Mouse (Mus musculus): Measurements from ENCODE around the gene Sgta. TPM values are rescaled to one million over a fixed set of nuclear protein-coding genes. Genes with fewer than 3 reads are reported as not detected.
"Not testable (repeated sequence)": the region's sequence is repeated elsewhere in the genome, so short reads cannot be mapped to it uniquely, and the experiment has no call there.

The Sgta gene
- polyA plus RNA-seq, 1 experiment from 2014 or later, result 331 TPM

DNA sequence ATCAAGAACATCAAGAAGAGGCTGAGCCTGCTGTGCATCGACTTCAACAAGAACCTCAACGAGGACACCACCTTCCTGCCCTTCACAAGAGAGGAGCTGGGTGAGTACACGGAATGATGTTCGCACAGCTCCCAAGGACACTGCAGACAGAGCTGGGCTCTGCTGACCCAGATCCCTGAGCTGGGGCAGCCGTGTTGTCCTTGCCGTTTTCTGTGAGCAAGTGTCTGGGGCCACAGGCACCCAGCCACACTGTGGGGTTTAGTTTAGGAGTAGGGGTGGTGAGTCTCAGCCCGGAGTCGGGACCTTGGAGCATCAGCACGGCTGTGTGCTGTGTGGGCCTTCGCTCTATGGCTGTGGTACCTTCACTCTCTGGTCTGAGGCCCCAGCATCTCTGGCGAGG, 17.9 kb upstream of the Sgta start:
- Histone ChIP-seq H3K4me1 (replicated peaks) (no peaks in the 10 kb centered on the region), H3K27ac (replicated peaks) (no peak overlapping the region), H3K9me3 (no peaks in the 10 kb centered on the region), H3K27me3 (no peaks in the 10 kb centered on the region), H3K4me2 (no peak overlapping the region), H3K4me3 (no peak overlapping the region), H3K9ac (no peak overlapping the region), H3K36me3 (peaks cover 68% of the 10 kb centered on the region)
- no peak for ATAC-seq (ENCODE audit: low FRiP score, low read depth)
- 92% methylated on average over 11 of the region's 11 CpGs for WGBS

DNA sequence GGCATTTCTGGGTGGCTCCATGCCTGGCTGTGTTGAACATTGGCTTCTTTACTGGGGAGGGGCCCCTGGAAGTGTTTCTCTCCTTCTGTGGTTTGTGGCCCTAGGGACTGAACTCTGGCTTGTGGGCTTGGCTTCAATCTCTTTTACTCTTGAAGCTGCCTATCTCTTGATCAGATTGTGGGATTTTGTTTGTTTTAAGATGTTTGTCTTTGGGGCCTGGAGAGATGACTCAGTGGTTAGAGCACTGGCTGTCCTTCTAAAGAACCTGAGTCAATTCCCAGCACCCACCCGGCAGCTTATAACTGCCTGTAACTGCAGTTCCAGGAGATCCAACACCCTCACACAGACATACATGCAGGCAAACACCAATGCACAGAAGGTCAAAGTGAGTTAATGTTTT, 16.4 kb upstream of the Sgta start:
- Histone ChIP-seq H3K4me2 (no peak overlapping the region), H3K4me3 (no peak overlapping the region), H3K36me3 (peaks cover 58% of the 10 kb centered on the region), H3K9ac (no peak overlapping the region), H3K27ac (replicated peaks) (no peak overlapping the region), H3K9me3 (no peaks in the 10 kb centered on the region), H3K27me3 (no peaks in the 10 kb centered on the region), H3K4me1 (replicated peaks) (peaks cover 4% of the 10 kb centered on the region)
- ATAC-seq (ENCODE audit: low FRiP score, low read depth), result no peak
- WGBS, result 100% methylated on average over 1 of the region's 1 CpGs

GRCm38 (mm10) chr10:81075734-81076133, 15.8 kb upstream of the Sgta start:
- no peak overlapping the region for H3K4me3 ChIP-seq
- H3K9ac ChIP-seq, result no peak overlapping the region
- no peak overlapping the region for H3K4me2 ChIP-seq
- WGBS, result 64% methylated on average over 8 of the region's 8 CpGs
- no peaks in the 10 kb centered on the region for H3K9me3 ChIP-seq
- ATAC-seq (ENCODE audit: low FRiP score, low read depth), result no peak
- peaks cover 11% of the 10 kb centered on the region for H3K4me1 ChIP-seq (replicated peaks)
- peaks cover 52% of the 10 kb centered on the region for H3K36me3 ChIP-seq
- H3K27me3 ChIP-seq, result no peaks in the 10 kb centered on the region
- H3K27ac ChIP-seq (replicated peaks), result no peak overlapping the region

DNA sequence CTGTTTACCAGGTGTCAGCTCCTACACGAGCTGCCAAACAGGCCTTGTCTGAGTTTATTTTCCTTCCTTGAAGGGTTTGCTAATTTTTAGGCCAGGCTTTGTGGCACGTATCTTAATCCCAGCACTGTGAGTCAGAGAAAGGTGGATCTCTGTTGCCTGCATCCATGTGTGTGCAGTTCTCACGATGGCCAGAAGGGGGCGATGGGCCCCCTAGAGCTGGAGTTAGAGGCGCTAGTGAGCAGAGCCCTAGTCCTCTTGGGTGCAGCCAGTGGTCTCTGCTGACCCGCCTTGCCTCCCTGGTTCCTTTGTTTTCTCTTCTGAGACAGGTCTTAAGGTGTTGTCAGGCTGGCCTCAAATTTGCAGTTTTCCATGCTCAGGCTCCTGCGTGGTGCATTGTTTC, 13.5 kb upstream of the Sgta start:
- Histone ChIP-seq H3K27me3 (no peaks in the 10 kb centered on the region), H3K9ac (no peak overlapping the region), H3K4me1 (replicated peaks) (peaks cover 24% of the 10 kb centered on the region), H3K36me3 (peaks cover 32% of the 10 kb centered on the region), H3K4me2 (no peak overlapping the region), H3K4me3 (no peak overlapping the region), H3K9me3 (no peaks in the 10 kb centered on the region), H3K27ac (replicated peaks) (no peak overlapping the region)
- whole genome bisulfite sequencing, result 68% methylated on average over 7 of the region's 7 CpGs
- no peak for ATAC-seq (ENCODE audit: low FRiP score, low read depth)

DNA sequence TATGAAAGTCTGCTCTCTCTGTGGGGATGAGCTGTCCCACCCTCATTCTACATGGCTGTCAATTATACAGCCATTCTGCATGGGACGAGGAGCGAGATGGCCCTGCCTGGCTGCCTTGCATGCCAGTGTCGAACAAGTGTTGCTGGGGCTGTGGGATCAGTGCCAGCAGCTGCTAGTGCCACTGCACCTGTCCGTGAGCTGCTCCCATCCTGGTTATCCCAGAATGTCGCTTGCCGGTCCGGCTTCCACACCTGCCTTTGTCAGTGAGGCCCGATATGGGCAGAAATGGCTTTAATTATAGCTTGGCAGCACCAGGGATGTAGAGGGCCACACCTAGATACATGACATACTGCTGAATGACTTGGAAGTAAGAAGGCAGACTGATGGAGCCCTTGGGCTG, 12.3 kb upstream of the Sgta start:
- Histone ChIP-seq H3K27ac (replicated peaks) (no peak overlapping the region), H3K9me3 (no peaks in the 10 kb centered on the region), H3K9ac (no peak overlapping the region), H3K27me3 (no peaks in the 10 kb centered on the region), H3K4me3 (no peak overlapping the region), H3K4me2 (no peak overlapping the region), H3K36me3 (peaks cover 25% of the 10 kb centered on the region), H3K4me1 (replicated peaks) (peaks cover 24% of the 10 kb centered on the region)
- ATAC-seq (ENCODE audit: low FRiP score, low read depth), result no peak
- WGBS, result 95% methylated on average over 8 of the region's 8 CpGs

DNA sequence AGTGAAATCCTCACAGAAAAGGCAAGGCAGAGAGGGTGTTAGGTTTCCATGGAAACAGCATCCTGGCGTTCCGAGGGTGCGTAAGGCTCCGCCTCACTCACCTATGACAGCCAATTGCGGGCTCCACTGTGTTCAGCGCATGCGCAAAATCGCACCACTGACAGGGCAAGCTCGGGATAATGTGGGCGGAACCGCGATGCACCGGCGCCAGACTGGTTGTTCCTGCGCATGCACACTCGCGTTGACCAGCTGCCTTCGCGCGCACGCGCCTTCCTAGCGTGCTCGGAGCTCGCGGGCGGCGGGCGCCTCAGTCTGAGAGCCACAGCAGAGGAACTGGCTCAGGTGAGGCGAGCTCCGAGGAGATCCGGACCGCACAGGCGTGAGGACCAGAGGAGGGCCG, 9.9 kb upstream of the Sgta start, which contains the start of gene Thop1:
Gene Thop1 (plus strand): TSS at position 200 of the 400 bp plus-strand sequence.
- peak within 1 kb of the TSS; percentile 70 for H3K4me2 ChIP-seq

GRCm38 (mm10) chr10:81068706-81069105, 8.7 kb upstream of the Sgta start:
- ATAC-seq (ENCODE audit: low FRiP score, low read depth), result no peak
- no peaks in the 10 kb centered on the region for H3K27me3 ChIP-seq
- H3K9me3 ChIP-seq, result no peaks in the 10 kb centered on the region
- no peak overlapping the region for H3K9ac ChIP-seq
- H3K4me3 ChIP-seq, result no peak overlapping the region
- WGBS, result 76% methylated on average over 5 of the region's 5 CpGs
- peaks cover 7% of the 10 kb centered on the region for H3K36me3 ChIP-seq
- H3K4me1 ChIP-seq (replicated peaks), result peaks cover 24% of the 10 kb centered on the region
- no peak overlapping the region for H3K27ac ChIP-seq (replicated peaks)
- no peak overlapping the region for H3K4me2 ChIP-seq

More for the DNA sequence above, 9.9 kb upstream of the Sgta start, which contains the start of gene Thop1:
- no peaks in the 10 kb centered on the region for H3K9me3 ChIP-seq
- peak within 1 kb of the TSS; percentile 82 for H3K9ac ChIP-seq
- ATAC-seq (ENCODE audit: low FRiP score, low read depth), result peak; percentile 97
- peak within 1 kb of the TSS; percentile 74 for H3K27ac ChIP-seq (replicated peaks)
- H3K27me3 ChIP-seq, result no peaks in the 10 kb centered on the region
- under 1% methylated on average over 35 of the region's 35 CpGs for WGBS
- H3K4me1 ChIP-seq (replicated peaks), result peaks cover 24% of the 10 kb centered on the region
- peak within 1 kb of the TSS; percentile 80 for H3K4me3 ChIP-seq
- peaks cover 16% of the 10 kb centered on the region for H3K36me3 ChIP-seq

- H3K9ac ChIP-seq; H3K4me3 ChIP-seq; H3K27me3 ChIP-seq; H3K36me3 ChIP-seq; H3K27ac ChIP-seq (replicated peaks); H3K4me1 ChIP-seq (replicated peaks); ATAC-seq (ENCODE audit: low FRiP score, low read depth); H3K9me3 ChIP-seq; H3K4me2 ChIP-seq: not testable (repeated sequence)
- 91% methylated on average over 8 of the region's 8 CpGs for WGBS
Measured at GRCm38 (mm10) chr10:81064519-81064918, 4.5 kb upstream of the Sgta start.

DNA sequence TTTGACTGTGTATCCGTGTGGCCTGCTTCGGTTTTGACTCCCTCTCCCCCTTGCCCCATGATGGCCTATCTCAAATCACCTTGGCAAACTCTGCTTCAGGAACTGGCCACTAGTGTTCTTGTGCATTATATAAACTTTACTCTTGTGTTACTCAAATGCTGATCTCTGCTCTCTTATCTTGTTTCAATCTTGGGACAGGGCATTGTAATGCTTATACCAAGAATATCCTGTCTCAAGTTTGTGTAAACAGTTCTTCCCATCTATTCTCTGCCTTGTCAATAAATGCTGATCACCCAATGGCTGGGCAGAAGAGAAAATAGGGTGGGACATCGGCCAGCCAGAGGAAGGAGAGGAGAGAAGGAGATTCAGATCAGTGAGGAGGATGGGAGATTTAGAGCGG, 2.7 kb upstream of the Sgta start:
- Histone ChIP-seq H3K4me2 (no peak overlapping the region), H3K27me3 (no peaks in the 10 kb centered on the region), H3K9ac (no peak overlapping the region), H3K36me3 (no peaks in the 10 kb centered on the region), H3K9me3 (no peaks in the 10 kb centered on the region), H3K27ac (replicated peaks) (no peak overlapping the region), H3K4me3 (no peak overlapping the region), H3K4me1 (replicated peaks) (peaks cover 19% of the 10 kb centered on the region)
- WGBS, result 70% methylated on average over 4 of the region's 4 CpGs
- no peak for ATAC-seq (ENCODE audit: low FRiP score, low read depth)

- no peaks in the 10 kb centered on the region for H3K36me3 ChIP-seq
- peak overlapping the region; percentile 73 for H3K4me3 ChIP-seq
- peak overlapping the region; percentile 87 for H3K4me2 ChIP-seq
- no peaks in the 10 kb centered on the region for H3K27me3 ChIP-seq
- no peak overlapping the region for H3K9ac ChIP-seq
- peaks cover 34% of the 10 kb centered on the region for H3K4me1 ChIP-seq (replicated peaks)
- ATAC-seq (ENCODE audit: low FRiP score, low read depth), result no peak
- H3K9me3 ChIP-seq, result no peaks in the 10 kb centered on the region
- 93% methylated on average over 6 of the region's 6 CpGs for WGBS
- H3K27ac ChIP-seq (replicated peaks), result no peak overlapping the region
Measured at GRCm38 (mm10) chr10:81058896-81059295, 1.1 kb downstream of the Sgta start.

GRCm38 (mm10) chr10:81057406-81058130, 2.4 kb downstream of the Sgta start:
- no peak overlapping the region for H3K4me2 ChIP-seq
- H3K4me3 ChIP-seq, result no peak overlapping the region
- H3K4me1 ChIP-seq (replicated peaks), result peaks cover 34% of the 10 kb centered on the region
- H3K9ac ChIP-seq, result no peak overlapping the region
- H3K27me3 ChIP-seq, result no peaks in the 10 kb centered on the region
- no peaks in the 10 kb centered on the region for H3K9me3 ChIP-seq
- ATAC-seq (ENCODE audit: low FRiP score, low read depth), result no peak
- no peak overlapping the region for H3K27ac ChIP-seq (replicated peaks)
- 94% methylated on average over 23 of the region's 23 CpGs for WGBS
- H3K36me3 ChIP-seq, result no peaks in the 10 kb centered on the region

DNA sequence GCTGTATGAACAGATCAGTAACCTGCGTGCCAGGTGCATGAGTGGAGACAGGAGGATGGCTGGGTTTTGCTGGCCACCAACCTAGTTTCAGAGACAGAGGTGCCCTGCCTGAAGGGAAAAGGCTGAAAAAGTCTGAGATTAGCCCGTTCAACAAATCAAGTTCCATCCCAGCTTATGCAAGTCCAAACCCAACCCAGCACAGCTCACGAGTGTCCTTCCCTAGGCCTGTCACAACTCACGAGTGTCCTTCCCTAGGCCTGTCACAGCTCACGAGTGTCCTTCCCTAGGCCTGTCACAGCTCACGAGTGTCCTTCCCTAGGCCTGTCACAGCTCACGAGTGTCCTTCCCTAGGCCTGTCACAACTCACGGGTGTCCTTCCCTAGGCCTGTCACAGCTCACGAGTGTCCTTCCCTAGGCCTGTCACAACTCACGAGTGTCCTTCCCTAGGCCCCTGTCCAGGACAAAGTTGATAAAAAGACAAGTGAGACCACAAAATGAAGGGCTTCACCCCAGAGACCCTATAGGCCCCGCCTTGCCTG, 4.1 kb downstream of the Sgta start:
- H3K27me3 ChIP-seq; H3K27ac ChIP-seq (replicated peaks); H3K4me2 ChIP-seq; H3K4me3 ChIP-seq; ATAC-seq (ENCODE audit: low FRiP score, low read depth); H3K9ac ChIP-seq; H3K9me3 ChIP-seq: not testable (repeated sequence)
- 83% methylated on average over 11 of the region's 11 CpGs for WGBS
- H3K36me3 ChIP-seq, result peaks cover 13% of the 10 kb centered on the region
- H3K4me1 ChIP-seq (replicated peaks), result peaks cover 34% of the 10 kb centered on the region
